Mouse (Mus musculus) splenic B cell, adult 2 months (primary cell): ENCODE data around the gene P2ry14.
"Not testable (repeated sequence)": the region's sequence is repeated elsewhere in the genome, so short reads cannot be mapped to it uniquely, and the experiment has no call there.

ENCODE experiments used
- DNase-seq: peaks from one replicate; pipeline ENCODE4 v3.0.0-alpha.2; 2011; ENCODE audit warnings: low read depth, low spot score
- H3K27me3 ChIP-seq: 2 replicates; pipeline ENCODE4 v1.6.1; 2012; ENCODE audit warnings: mild to moderate bottlenecking, low read length, moderate library complexity, mixed read lengths; ENCODE audit not compliant: control insufficient read depth, poor library complexity, insufficient read depth, severe bottlenecking
- H3K36me3 ChIP-seq: 2 replicates; pipeline ENCODE4 v1.6.1; 2012; ENCODE audit warnings: mild to moderate bottlenecking, low read length, moderate library complexity, mixed read lengths; ENCODE audit not compliant: control insufficient read depth, poor library complexity, insufficient read depth, severe bottlenecking

Gene P2ry14

GRCm38 (mm10) chr3:59167417-59168054, 14.1 kb upstream of the P2ry14 start:
- H3K27me3 ChIP-seq: no peaks in the 10 kb centered on the region
- no peak for DNase-seq

GRCm38 (mm10) chr3:59160465-59160864, 7.0 kb upstream of the P2ry14 start:
- H3K36me3 ChIP-seq: no peaks in the 10 kb centered on the region
- DNase-seq: peak; percentile 28
- H3K27me3 ChIP-seq: no peaks in the 10 kb centered on the region

More at GRCm38 (mm10) chr3:59167417-59168054, 14.1 kb upstream of the P2ry14 start:
- H3K36me3 ChIP-seq: no peaks in the 10 kb centered on the region

GRCm38 (mm10) chr3:59157048-59157447, 3.6 kb upstream of the P2ry14 start:
- Histone ChIP-seq H3K27me3 (no peaks in the 10 kb centered on the region), H3K36me3 (no peaks in the 10 kb centered on the region)
- DNase-seq: peak; percentile 46

GRCm38 (mm10) chr3:59155404-59155803, 2.0 kb upstream of the P2ry14 start:
- no peaks in the 10 kb centered on the region for H3K27me3 ChIP-seq
- DNase-seq: no peak
- no peaks in the 10 kb centered on the region for H3K36me3 ChIP-seq

- H3K27me3 ChIP-seq: no peaks in the 10 kb centered on the region
Observed at GRCm38 (mm10) chr3:59154888-59155287, 1.5 kb upstream of the P2ry14 start.

GRCm38 (mm10) chr3:59150624-59151023, 2.8 kb downstream of the P2ry14 start:
- no peaks in the 10 kb centered on the region for H3K27me3 ChIP-seq
- no peaks in the 10 kb centered on the region for H3K36me3 ChIP-seq
- DNase-seq: no peak

More at GRCm38 (mm10) chr3:59154888-59155287, 1.5 kb upstream of the P2ry14 start:
- no peak for DNase-seq
- H3K36me3 ChIP-seq: no peaks in the 10 kb centered on the region

- Histone ChIP-seq H3K27me3 (no peaks in the 10 kb centered on the region), H3K36me3 (no peaks in the 10 kb centered on the region)
- no peak for DNase-seq
Observed at GRCm38 (mm10) chr3:59149646-59150045, 3.8 kb downstream of the P2ry14 start.

- no peak for DNase-seq
- Histone ChIP-seq H3K27me3 (no peaks in the 10 kb centered on the region), H3K36me3 (no peaks in the 10 kb centered on the region)
Observed at GRCm38 (mm10) chr3:59145194-59145593, 8.2 kb downstream of the P2ry14 start.

- Histone ChIP-seq H3K36me3 (no peaks in the 10 kb centered on the region), H3K27me3 (no peaks in the 10 kb centered on the region)
- DNase-seq: no peak
Observed at GRCm38 (mm10) chr3:59141507-59142305, 11.7 kb downstream of the P2ry14 start.

- not testable (repeated sequence) for H3K36me3 ChIP-seq, DNase-seq, H3K27me3 ChIP-seq
Observed at GRCm38 (mm10) chr3:59140941-59141340, 12.5 kb downstream of the P2ry14 start.

GRCm38 (mm10) chr3:59140115-59140514, 13.3 kb downstream of the P2ry14 start:
- Histone ChIP-seq H3K27me3 (no peaks in the 10 kb centered on the region), H3K36me3 (no peaks in the 10 kb centered on the region)
- DNase-seq: no peak

GRCm38 (mm10) chr3:59139651-59140051, 13.8 kb downstream of the P2ry14 start:
- Histone ChIP-seq H3K36me3 (no peaks in the 10 kb centered on the region), H3K27me3 (no peaks in the 10 kb centered on the region)
- no peak for DNase-seq

- Histone ChIP-seq H3K36me3 (no peaks in the 10 kb centered on the region), H3K27me3 (no peaks in the 10 kb centered on the region)
- DNase-seq: no peak
Observed at GRCm38 (mm10) chr3:59138946-59139468, 14.4 kb downstream of the P2ry14 start.

- Histone ChIP-seq H3K36me3 (no peaks in the 10 kb centered on the region), H3K27me3 (no peaks in the 10 kb centered on the region)
- DNase-seq: no peak
Observed at GRCm38 (mm10) chr3:59135911-59136653, 17.3 kb downstream of the P2ry14 start.

- no peaks in the 10 kb centered on the region for H3K36me3 ChIP-seq
- no peaks in the 10 kb centered on the region for H3K27me3 ChIP-seq
- no peak for DNase-seq
Observed at GRCm38 (mm10) chr3:59133189-59133588, 20.2 kb downstream of the P2ry14 start.
